Mouse (Mus musculus): ENCODE results near the gene Pacs1. TPM values are rescaled to one million over a fixed set of nuclear protein-coding genes. Genes with fewer than 3 reads are reported as not detected.
"Not testable (repeated sequence)": the region's sequence is repeated elsewhere in the genome, so short reads cannot be mapped to it uniquely, and the experiment has no call there.

The Pacs1 gene
- polyA plus RNA-seq, 1 experiment from 2014 or later = 3.3 TPM

DNA sequence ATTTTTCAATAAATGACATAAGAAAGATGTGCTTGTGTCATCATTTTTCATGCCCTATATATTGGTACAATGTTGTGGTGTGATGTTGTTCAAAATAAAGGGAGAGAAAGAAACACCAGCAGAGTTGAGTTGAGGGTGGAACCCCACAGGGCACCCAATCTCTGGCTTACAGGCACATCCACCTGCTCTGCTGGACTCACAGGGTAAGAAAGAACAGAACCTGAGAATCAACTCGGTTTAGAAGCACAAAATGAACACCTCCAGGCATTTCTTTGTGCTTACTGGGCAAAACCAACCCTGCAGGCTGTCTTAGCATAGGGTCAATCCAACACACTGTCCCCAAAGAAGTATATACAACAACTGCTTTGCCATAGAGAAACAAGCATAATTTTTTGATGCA is 1.5 kb downstream of the Pacs1 start:
- H3K9ac ChIP-seq (replicated peaks) = no peak overlapping the region
- ATAC-seq (no peak), DNase-seq (no peak)
- peak overlapping the region; percentile 93; the same call in 1 of the 2 replicates for H3K4me3 ChIP-seq (ENCODE audit: low read depth, low read length)
- H3K4me1 ChIP-seq (ENCODE audit: insufficient read depth) = peaks cover 45% of the 10 kb centered on the region
- H3K4me2 ChIP-seq (ENCODE audit: low read depth, low read length) = peak overlapping the region; percentile 100
- no peak for TF ChIP-seq EP300 (IDR thresholded peaks at IDR 0.05; ENCODE audit: low read depth)
- TF ChIP-seq CTCF (IDR thresholded peaks at IDR 0.05; ENCODE audit: low read depth) = no peak
- no peaks in the 10 kb centered on the region for H3K9me3 ChIP-seq (ENCODE audit: low read length)
- H3K27me3 ChIP-seq (ENCODE audit: insufficient read depth, low read length) = no peaks in the 10 kb centered on the region
- H3K27ac ChIP-seq (ENCODE audit: low read depth) = peak overlapping the region; percentile 16; the same call in 1 of the 2 replicates
- peaks cover 24% of the 10 kb centered on the region for H3K36me3 ChIP-seq (replicated peaks; ENCODE audit: insufficient read depth, low read length)
- 38% methylated on average over 1 of the region's 1 CpGs for WGBS (ENCODE audit: insufficient replicate concordance)

DNA sequence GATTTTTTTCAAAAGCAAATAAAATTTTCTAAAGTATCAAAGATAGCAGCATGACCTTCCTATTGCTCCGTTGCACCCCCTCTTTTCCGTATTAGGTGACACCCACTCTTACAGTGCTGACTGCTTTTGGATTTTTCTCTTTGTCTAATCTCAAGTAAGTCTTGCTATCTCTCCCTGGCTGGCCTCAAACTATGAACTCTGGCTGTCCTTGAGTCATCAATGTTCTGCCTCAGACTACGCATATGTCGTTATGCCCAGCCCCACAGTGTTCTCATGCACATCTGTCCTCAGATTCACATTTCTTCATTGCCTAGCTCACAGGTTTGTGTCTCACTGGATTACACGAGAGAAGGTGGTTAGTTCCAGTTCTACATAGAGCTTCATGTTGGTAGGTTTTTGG is 3.5 kb downstream of the Pacs1 start:
- Histone ChIP-seq H3K36me3 (replicated peaks; ENCODE audit: insufficient read depth, low read length) (peaks cover 7% of the 10 kb centered on the region), H3K9me3 (ENCODE audit: low read length) (no peaks in the 10 kb centered on the region), H3K27me3 (ENCODE audit: insufficient read depth, low read length) (no peaks in the 10 kb centered on the region), H3K4me2 (ENCODE audit: low read depth, low read length) (peak overlapping the region; percentile 36), H3K4me3 (ENCODE audit: low read depth, low read length) (no peak overlapping the region), H3K9ac (replicated peaks) (no peak overlapping the region), H3K4me1 (ENCODE audit: insufficient read depth) (peaks cover 42% of the 10 kb centered on the region), H3K27ac (ENCODE audit: low read depth) (no peak overlapping the region)
- 53% methylated on average over 5 of the region's 5 CpGs for WGBS (ENCODE audit: insufficient replicate concordance)
- ATAC-seq (peak; percentile 14), DNase-seq (no peak)
- TF ChIP-seq EP300 (IDR thresholded peaks at IDR 0.05; ENCODE audit: low read depth) (no peak), CTCF (IDR thresholded peaks at IDR 0.05; ENCODE audit: low read depth) (no peak)

- peak overlapping the region; percentile 37 for H3K27ac ChIP-seq (ENCODE audit: low read depth)
- H3K27me3 ChIP-seq (ENCODE audit: insufficient read depth, low read length) = no peaks in the 10 kb centered on the region
- H3K36me3 ChIP-seq (replicated peaks; ENCODE audit: insufficient read depth, low read length) = peaks cover 2% of the 10 kb centered on the region; the same call in 1 of the 2 replicates
- WGBS (ENCODE audit: insufficient replicate concordance) = 50% methylated on average over 3 of the region's 3 CpGs
- DNase-seq = no peak
- TF ChIP-seq EP300 (IDR thresholded peaks at IDR 0.05; ENCODE audit: low read depth) (no peak), CTCF (IDR thresholded peaks at IDR 0.05; ENCODE audit: low read depth) (no peak)
- ATAC-seq = peak; percentile 14
- peaks cover 38% of the 10 kb centered on the region for H3K4me1 ChIP-seq (ENCODE audit: insufficient read depth)
- no peak overlapping the region for H3K4me3 ChIP-seq (ENCODE audit: low read depth, low read length)
- no peak overlapping the region for H3K9ac ChIP-seq (replicated peaks)
- no peak overlapping the region for H3K4me2 ChIP-seq (ENCODE audit: low read depth, low read length)
- H3K9me3 ChIP-seq (ENCODE audit: low read length) = no peaks in the 10 kb centered on the region
Measured at GRCm38 (mm10) chr19:5268875-5269274, 4.0 kb downstream of the Pacs1 start.

DNA sequence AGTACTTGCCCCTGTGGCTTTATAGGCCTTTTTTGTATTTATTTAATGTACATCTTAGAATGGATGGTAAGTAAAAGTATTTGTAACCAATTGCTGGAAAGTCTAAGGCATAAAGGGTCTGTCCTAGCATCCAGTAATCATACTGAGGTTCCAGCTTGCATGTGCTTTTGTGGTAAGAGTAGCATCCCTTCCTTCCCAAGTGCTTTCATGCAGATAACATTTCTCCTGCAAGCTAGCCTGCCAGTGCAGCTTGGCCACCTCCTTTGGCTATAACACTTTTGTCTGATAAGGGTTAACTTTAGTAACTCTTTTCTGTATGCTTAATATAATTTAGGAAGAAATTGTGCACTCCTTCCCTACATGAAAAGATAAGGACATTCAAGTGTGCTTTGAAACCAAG is 4.9 kb downstream of the Pacs1 start:
- DNase-seq = no peak
- no peaks in the 10 kb centered on the region for H3K36me3 ChIP-seq (replicated peaks; ENCODE audit: insufficient read depth, low read length)
- TF ChIP-seq CTCF (IDR thresholded peaks at IDR 0.05; ENCODE audit: low read depth) (no peak), EP300 (IDR thresholded peaks at IDR 0.05; ENCODE audit: low read depth) (peak; percentile 54; the same call in 1 of the 2 replicates)
- H3K9ac ChIP-seq (replicated peaks) = no peak overlapping the region
- no peak overlapping the region for H3K4me2 ChIP-seq (ENCODE audit: low read depth, low read length)
- ATAC-seq = no peak
- H3K27ac ChIP-seq (ENCODE audit: low read depth) = peak overlapping the region; percentile 17; the same call in 1 of the 2 replicates
- no peak overlapping the region for H3K4me3 ChIP-seq (ENCODE audit: low read depth, low read length)
- H3K27me3 ChIP-seq (ENCODE audit: insufficient read depth, low read length) = no peaks in the 10 kb centered on the region
- H3K4me1 ChIP-seq (ENCODE audit: insufficient read depth) = peaks cover 30% of the 10 kb centered on the region
- H3K9me3 ChIP-seq (ENCODE audit: low read length) = no peaks in the 10 kb centered on the region

DNA sequence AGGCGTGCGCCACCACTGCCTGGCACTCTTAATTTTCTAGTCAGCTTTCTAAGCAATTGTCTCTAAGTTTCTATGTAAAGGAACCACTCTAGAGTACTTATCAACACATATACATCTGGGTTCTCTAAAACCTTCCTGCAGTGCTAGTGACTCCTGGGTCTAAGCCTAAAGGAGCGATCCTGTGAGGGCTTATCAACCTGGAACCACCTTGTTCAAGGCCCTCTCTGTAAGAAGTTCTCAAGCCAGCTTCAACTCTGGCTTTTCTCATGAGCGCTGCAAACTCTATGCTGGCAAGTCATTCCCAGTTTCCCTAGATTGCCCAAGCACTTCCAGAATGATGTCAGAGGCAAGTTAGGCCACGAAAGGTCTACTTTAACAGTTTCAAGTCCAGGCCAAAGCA is 5.9 kb downstream of the Pacs1 start:
- ATAC-seq (peak; percentile 82), DNase-seq (no peak)
- WGBS (ENCODE audit: insufficient replicate concordance) = 57% methylated on average over 5 of the region's 5 CpGs
- Histone ChIP-seq H3K9ac (replicated peaks) (no peak overlapping the region), H3K4me1 (ENCODE audit: insufficient read depth) (peaks cover 24% of the 10 kb centered on the region), H3K36me3 (replicated peaks; ENCODE audit: insufficient read depth, low read length) (no peaks in the 10 kb centered on the region), H3K27me3 (ENCODE audit: insufficient read depth, low read length) (no peaks in the 10 kb centered on the region), H3K4me3 (ENCODE audit: low read depth, low read length) (no peak overlapping the region), H3K9me3 (ENCODE audit: low read length) (no peaks in the 10 kb centered on the region), H3K4me2 (ENCODE audit: low read depth, low read length) (no peak overlapping the region), H3K27ac (ENCODE audit: low read depth) (peak overlapping the region; percentile 17; the same call in 1 of the 2 replicates)
- TF ChIP-seq CTCF (IDR thresholded peaks at IDR 0.05; ENCODE audit: low read depth) (no peak), EP300 (IDR thresholded peaks at IDR 0.05; ENCODE audit: low read depth) (peak; percentile 79)

- Histone ChIP-seq H3K4me1 (ENCODE audit: insufficient read depth) (peaks cover 2% of the 10 kb centered on the region; the same call in 1 of the 2 replicates), H3K4me2 (ENCODE audit: low read depth, low read length) (no peak overlapping the region), H3K36me3 (replicated peaks; ENCODE audit: insufficient read depth, low read length) (no peaks in the 10 kb centered on the region), H3K9me3 (ENCODE audit: low read length) (no peaks in the 10 kb centered on the region), H3K4me3 (ENCODE audit: low read depth, low read length) (no peak overlapping the region), H3K9ac (replicated peaks) (no peak overlapping the region), H3K27ac (ENCODE audit: low read depth) (peak overlapping the region; percentile 44), H3K27me3 (ENCODE audit: insufficient read depth, low read length) (no peaks in the 10 kb centered on the region)
- WGBS (ENCODE audit: insufficient replicate concordance) = 17% methylated on average over 3 of the region's 3 CpGs
- ATAC-seq = no peak
- no peak for DNase-seq
- no peak for TF ChIP-seq CTCF (IDR thresholded peaks at IDR 0.05; ENCODE audit: low read depth)
- no peak for TF ChIP-seq EP300 (IDR thresholded peaks at IDR 0.05; ENCODE audit: low read depth)
Measured at GRCm38 (mm10) chr19:5257140-5257539, 15.8 kb downstream of the Pacs1 start.

- not testable (repeated sequence) for ATAC-seq, DNase-seq
Measured at GRCm38 (mm10) chr19:5236981-5237380, 35.9 kb downstream of the Pacs1 start.

More at GRCm38 (mm10) chr19:5236981-5237380, 35.9 kb downstream of the Pacs1 start:
- 96% methylated on average over 1 of the region's 1 CpGs for WGBS (ENCODE audit: insufficient replicate concordance)
- not testable (repeated sequence) for H3K9ac ChIP-seq (replicated peaks); H3K4me1 ChIP-seq (ENCODE audit: insufficient read depth); H3K27ac ChIP-seq (ENCODE audit: low read depth); H3K4me3 ChIP-seq (ENCODE audit: low read depth, low read length); H3K9me3 ChIP-seq (ENCODE audit: low read length); H3K4me2 ChIP-seq (ENCODE audit: low read depth, low read length); H3K36me3 ChIP-seq (replicated peaks; ENCODE audit: insufficient read depth, low read length); H3K27me3 ChIP-seq (ENCODE audit: insufficient read depth, low read length)
